Comparison of ENCODE assay signal across 1 mouse cellular context in genomic region chr8:3450670-3451069, GRCm38 (mm10).
TF ChIP-seq lines count a peak whose summit lies in the region.

No protein-coding gene starts in this region.

TF ChIP-seq in CH12.LX, 34 proteins besides CTCF, POLR2A, EP300 and RAD21 (continued from another document):
- TF ChIP-seq SMC3 (IDR thresholded peaks at IDR 0.05; ENCODE audit: low read depth, low read length) = peak; percentile 27
